Mouse (Mus musculus): ENCODE results near the gene Ppt2.

Gene Ppt2

DNA sequence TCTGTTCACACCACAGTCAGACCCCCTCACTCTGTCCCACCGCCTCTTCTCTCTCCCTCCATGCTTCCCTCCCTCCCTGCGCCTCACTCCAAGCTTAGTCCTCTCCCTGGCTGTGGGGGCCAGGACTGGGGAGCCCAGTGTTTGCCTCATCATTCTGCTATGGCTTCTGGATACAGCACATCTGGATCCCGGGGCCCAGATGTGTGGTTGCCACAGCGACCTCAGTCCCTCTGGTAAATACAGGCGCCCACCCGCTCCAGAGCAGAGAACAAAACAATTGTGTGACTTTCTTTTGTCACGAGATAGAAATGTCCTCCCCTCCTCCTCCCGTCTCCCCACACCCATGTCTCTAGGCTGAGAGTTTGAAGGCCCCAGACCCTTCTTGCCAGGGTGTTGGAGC lies 28.4 kb upstream of the Ppt2 start:
- DNase-seq (ENCODE audit: low read depth, low spot score): no peak

DNA sequence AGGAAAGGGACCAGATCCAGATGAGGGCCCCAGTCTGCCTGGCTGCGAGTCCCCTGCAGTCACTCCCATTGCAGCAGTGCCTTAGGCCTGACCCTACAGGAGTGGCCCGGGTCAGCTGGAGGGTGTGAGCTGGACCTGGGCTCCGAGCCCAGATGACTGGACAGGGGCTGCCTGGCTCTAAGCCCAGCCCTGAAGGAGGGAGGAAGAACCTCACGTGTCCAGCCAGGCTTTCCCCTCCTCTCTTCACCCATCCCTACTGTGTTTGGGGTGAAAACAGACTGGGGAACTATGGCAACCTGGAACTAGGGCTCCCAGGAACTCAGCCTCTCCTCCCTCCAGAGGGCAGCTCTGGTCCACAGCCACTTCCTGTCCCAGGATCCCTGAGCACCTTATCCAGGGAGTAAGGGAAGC lies 27.3 kb upstream of the Ppt2 start:
- DNase-seq (ENCODE audit: low read depth, low spot score): no peak

DNA sequence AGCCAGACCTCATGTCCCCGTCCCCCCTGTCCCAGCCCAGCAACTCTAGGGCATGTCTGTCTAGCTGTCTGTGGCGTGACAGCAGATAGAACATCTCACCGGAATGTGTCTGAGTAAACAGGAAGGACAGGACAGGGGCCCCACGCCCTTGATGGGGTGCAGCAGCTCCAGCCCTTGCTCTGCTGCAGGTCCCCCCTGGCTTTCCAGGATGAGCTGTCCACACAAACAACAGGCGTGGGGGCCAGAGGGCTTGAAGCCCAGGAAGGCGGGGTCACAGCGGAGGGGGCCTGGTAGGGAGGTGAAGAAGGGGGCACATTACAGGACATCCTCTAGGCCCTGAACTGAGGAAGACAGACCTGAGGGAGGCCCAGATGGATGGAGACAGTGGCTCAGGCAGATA lies 26.9 kb upstream of the Ppt2 start:
- DNase-seq (ENCODE audit: low read depth, low spot score): no peak

DNA sequence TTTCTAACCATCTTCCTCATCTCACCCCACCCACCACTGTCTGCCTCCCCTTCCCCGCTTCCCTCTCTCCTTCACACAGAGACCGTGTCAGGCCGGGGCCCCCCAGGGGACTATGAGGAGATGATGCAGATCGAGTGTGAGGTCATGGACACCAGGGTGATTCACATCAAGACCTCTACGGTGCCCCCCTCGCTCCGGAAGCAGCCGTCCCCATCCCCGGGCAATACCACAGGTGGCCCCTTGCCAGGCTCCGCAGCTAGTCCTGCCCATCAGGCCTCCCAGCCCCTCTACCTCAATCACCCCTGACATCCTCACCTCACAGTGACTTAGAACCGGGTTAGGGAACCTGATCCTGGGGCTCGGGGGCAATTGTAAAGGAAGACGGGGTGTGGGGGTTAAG lies 26.1 kb upstream of the Ppt2 start:
- no peak for DNase-seq (ENCODE audit: low read depth, low spot score)

DNA sequence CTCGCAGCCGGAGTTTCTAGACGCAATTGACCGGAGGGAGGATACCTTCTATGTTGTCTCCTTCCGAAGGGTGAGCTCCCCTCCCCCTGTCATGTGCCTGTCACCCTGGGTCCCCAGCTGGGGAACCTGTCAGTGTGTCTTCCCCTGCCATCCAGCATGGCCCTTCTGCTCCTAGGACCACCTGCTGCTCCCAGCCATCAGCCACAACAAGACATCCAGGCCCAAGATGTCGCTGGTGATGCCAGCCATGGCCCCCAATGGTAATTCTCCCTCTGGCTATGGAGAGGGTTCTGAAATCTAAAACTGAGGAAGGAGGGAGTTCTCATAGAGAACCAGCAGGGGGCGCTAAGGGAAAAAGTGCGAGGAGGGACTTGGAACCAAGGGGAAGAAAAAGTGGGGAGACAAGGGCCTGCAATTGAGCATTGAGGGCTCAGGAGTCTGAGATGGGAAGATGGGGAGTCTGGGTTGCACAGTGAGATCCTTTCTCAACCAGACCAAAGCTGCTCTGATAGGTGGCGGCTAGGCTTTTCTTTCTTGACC lies 25.5 kb upstream of the Ppt2 start:
- peak; percentile 45 for DNase-seq (ENCODE audit: low read depth, low spot score)

DNA sequence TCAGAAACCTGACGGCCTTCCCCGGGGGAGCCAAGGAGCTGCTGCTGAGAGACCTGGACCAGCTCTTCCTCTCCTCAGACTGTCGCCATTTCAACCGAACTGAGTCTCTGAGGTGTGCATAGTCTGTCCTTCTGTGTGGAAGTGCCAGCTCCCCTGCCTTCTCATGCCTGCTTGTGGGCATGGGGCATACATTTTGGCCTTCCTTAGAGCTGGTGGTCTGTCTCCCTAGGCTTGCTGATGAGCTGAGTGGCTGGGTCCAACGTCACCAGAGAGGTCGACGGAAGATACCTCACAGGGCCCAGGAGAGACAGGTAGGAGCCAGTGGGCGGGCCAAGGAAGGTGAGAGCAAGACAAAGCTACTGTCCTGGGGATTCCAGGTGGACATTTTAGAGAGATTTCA lies 24.7 kb upstream of the Ppt2 start:
- DNase-seq (ENCODE audit: low read depth, low spot score): no peak

DNA sequence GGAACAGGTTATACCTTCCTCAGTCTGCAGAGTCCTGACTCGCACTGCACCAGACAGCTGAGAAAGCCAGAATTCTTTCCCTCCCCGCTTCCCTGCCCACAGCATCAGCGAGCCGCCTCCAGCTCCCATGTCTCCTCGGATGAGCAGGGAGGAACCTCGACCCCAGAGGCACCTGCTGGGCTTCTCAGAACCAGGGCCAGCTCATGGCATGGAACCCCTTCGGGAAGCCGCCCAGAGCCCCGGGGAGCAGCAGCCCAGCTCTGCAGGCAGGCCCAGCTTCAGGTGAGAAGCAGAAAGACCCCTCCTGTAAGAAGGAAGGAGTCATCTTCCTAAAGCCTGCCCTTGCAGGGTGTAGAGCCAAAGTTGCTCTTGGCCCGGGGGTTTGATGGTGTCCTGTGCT lies 24.2 kb upstream of the Ppt2 start:
- no peak for DNase-seq (ENCODE audit: low read depth, low spot score)

DNA sequence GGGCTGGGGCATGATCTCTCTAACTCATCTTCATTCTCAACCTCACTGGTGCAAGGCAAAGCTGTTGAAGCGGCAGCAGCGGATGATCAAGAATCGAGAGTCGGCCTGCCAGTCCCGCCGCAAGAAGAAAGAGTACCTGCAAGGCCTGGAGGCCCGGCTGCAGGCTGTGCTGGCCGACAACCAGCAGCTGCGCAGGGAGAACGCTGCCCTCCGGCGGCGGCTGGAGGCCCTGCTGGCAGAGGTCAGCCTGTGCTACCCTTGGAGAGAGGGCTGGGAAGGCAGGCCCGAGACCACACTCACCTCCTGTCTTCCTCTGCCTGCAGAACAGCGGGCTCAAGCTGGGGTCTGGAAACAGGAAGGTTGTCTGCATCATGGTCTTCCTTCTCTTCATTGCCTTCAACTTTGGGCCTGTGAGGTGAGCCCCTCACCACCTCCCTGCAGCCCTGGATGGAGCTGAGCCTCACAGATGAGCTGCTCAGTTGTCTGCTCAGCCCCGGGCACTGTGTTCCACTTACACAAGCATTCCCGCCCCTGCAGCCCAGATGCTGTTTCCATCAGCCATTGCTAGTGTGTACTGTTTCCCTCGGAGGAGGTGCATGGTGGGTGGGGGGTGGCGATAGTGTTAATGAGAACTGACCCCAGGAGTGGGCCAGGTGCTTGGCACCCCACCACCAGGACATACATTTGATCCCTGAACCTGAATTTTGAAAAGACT lies 23.4 kb upstream of the Ppt2 start:
- peak; percentile 32 for DNase-seq (ENCODE audit: low read depth, low spot score)

DNA sequence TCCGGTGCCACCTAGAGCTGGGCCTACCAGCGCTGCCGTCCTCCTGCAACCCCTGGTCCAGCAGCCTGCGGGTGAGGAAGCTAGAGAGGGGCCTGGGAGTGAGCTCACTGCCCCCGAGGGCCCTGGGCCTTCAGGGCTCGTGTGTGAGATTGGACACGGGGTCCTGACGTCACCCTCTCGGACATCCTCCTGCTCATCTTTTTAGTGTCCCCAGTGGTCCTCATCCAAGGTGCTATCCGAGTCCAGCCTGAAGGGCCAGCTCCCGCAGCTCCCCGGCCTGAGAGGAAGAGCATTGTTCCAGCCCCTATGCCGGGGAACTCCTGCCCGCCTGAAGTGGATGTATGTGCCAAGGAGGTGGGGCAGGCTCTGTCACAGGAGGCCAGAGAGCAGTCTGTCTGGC lies 22.5 kb upstream of the Ppt2 start:
- DNase-seq (ENCODE audit: low read depth, low spot score): no peak

DNA sequence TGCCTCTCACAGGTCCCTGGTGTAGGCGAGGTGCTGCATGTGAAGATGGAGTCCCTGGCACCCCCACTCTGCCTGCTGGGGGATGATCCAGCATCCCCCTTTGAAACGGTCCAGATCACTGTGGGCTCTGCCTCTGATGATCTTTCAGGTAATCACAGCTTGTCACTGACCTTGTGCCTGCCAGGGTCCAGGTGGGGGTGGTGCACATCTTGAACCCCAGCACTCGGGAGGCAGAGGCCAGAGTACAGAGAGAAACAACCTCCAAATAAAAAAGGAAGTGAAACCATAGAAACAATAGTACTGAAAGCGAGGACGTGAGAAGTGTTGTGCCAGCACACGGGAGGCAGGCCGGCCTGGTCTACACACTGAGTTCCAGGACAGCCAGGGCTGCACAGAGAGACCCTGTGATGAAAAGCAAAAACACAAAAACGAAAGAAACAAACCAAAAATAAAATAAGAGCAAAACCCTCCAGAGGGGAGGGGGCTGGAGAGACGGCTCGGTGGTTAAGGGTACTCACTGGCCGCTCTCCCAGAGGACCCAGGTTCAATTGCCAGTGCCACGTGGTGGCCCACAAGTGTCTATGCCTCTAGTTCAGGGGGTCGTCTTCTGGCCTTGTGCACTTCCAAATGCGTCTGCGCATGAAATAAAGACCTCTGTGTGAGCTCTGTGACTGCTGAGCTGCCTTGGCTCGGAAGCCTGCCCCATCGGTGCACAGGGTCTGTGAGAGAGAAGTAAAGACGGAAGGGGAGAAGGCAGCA lies 21.0 kb upstream of the Ppt2 start:
- no peak for DNase-seq (ENCODE audit: low read depth, low spot score)

DNA sequence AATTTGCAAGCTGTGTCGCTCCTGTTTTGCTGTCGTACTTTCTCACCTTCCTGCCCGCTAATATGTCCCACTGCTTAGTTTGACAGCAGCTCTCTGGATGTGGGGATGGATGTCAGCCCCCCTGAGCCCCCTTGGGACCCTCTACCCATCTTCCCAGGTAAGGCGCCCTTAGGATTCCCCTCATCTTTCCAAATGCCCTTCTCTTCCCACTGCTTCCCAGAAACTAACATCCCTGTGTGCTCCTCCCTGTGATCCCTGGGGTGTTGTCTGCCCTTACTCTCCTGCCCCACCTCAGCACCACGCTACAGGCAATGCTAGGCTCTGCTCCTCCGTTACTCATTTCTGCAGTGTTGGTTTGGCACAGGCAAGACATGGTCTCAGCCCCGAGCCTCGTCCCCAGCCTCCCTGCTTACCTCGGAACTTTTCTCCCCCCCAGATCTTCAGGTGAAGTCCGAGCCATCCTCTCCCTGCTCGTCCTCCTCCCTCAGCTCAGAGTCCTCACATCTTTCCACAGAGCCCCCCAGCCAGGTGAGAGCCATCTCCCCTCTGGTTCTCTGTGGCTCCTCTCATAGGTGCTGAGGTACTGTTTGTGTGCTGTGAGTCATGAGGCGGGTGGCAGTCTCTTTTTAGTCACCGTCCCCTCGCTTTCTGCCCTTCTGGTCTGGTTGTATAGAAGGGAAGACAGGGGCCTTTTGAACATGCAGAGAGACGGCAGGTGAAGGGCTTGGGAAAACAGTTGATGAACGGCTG lies 20.0 kb upstream of the Ppt2 start:
- no peak for DNase-seq (ENCODE audit: low read depth, low spot score)

DNA sequence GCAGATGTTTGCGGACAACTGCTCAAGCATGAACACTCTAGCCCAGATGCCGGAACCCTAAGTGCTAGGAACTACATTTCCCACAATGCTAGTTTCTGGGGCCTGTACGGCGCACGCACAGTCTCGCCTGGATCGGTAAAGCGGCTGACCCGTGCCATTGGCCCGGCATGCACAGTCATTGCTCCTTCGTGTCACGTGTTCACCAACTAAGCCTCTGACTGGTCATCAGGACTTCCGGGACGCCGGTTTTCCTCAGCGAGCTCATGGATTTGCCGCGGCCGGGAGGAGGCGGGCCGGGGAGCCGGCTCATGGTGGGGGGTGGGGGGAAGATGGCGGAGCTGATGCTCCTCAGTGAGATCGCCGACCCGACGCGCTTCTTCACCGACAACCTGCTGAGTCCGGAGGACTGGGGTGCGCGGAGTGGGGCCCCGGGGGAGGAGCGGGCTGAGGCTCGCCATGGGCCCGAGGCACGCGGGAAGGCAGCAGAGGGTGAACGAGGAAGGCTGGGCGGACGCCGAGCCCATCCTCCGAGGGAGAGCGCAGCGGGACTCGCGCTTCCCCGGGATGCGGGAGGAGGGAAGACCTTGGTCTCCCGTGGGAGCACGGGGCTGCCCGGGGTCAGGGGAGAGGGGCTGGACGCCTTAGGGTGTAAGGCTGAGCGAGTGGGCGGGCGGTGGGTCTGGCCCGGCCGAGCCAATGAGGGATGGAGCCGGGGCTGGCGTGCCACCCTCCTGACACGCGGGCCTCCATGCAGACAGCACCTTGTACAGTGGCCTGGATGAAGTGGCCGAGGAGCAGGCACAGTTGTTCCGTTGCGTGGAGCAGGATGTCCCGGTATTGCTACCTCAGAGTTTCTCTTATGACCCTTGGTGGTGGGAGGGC lies 18.8 kb upstream of the Ppt2 start, which contains the start of gene Atf6b:
Gene Atf6b, plus strand, starts transcription at position 241 of the 882 bp plus-strand sequence.
- DNase-seq (ENCODE audit: low read depth, low spot score): peak; percentile 98

DNA sequence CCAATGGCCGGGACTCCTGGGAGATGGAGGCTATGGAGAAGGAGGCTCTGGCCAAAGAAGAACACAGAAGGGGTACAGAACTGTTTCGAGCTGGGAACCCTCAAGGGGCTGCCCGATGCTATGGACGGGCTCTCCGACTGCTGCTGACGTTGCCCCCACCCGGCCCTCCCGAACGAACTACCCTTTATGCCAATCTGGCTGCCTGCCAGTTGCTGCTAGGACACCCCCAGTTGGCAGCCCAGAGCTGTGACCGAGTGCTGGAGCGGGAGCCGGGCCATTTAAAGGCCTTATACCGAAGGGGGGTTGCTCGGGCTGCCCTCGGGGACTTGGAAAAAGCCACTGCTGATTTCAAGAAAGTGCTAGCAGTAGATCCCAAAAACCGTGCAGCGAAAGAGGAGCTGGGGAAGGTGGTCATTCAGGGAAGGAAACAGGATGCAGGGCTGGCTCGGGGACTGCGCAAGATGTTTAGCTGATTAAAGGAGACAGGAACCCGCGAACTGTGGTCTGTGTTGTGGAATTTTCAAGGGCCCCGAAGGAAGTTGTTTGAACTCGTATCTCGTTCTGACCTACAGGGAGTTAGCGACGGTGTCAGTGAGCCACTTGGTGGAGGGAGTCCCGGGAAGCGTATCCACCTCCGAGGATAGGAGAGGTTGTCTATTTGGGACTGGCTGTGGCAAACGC lies 17.7 kb upstream of the Ppt2 start:
- no peak for DNase-seq (ENCODE audit: low read depth, low spot score)

DNA sequence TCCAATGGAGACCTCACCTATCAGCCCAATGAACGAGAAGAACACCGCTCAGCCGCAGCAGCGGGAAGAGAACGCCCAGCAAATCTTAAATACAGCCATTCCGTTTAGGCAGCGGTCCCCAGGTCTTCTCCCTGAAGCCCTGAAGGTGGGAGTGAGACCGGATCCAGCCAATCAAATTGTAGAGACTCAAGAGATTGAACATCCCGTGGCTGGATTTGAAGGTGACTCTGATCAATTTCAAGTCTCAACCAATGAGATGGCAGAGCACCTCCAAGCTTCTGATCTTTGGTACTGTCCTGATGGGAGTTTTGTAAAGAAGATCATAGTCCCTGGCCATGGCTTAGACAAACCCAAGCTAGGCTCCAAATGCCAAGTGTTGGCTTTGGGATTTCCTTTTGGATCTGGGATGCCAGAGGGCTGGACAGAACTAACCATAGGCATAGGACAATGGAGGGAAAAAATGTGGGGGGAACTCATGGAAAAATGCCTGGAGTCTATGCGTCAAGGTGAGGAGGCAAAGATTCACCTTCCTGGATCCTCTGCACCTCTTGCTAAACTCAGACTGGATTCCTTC lies 17.0 kb upstream of the Ppt2 start:
- DNase-seq (ENCODE audit: low read depth, low spot score): no peak

DNA sequence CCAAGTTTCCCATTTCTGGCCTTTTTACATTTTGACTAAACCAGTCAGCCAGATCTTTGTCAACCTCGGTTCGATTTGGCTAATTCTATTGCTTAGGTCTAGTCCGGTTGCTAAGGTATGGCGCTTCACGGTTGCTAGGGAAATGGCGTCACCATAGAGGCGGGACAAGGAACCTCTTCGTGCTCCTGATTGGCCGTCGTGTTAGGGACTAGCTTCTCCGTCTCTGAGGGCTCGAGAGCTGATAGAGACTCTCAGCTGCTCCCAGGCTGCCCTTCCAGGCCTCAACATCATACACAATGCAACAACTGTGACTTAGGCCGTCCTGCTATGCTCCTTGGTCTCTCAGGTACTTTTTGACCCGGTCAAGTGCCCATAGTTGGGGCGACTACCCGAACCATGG lies 16.3 kb upstream of the Ppt2 start, which contains the start of gene Fkbpl:
Gene Fkbpl, plus strand, starts transcription at position 157 of the 400 bp plus-strand sequence.
- DNase-seq (ENCODE audit: low read depth, low spot score): peak; percentile 96

DNA sequence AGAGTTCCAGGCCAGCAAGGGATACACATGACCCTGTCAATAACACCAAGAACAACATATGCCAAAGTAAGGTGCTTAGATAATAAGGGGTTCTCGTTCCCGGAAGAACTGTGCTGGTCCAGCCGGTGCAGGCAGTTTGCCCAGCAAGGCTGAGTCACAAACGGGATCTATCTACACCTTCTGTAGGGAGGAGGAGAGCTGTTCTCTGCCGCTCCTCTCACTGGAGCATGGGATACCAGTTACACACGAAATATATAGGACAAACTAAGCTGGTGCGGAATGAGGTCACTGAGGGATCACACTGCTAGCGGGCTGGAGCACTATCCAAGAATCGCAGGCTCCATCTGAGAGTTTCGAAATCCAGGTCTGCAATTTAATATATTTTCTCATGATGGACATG lies 15.6 kb upstream of the Ppt2 start:
- no peak for DNase-seq (ENCODE audit: low read depth, low spot score)

DNA sequence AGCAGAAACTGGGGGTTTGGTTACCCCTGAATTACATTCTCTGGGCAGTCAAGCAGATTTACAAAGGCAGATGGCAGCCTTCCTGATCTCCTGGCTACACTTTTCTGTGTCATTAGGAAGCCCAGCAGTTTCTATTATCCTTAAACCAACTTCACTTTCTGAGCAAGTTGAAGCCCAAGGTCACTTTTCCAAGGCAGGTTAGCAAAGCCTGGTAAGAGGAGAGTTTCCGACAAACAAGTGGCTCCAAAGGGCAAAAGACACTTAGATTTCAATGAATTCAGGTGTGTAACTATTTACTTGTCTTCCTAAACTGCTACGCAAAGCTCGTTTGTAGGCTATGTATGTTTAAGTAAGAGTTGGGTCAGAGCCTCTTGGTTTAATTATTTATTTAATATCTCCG lies 15.1 kb upstream of the Ppt2 start:
- no peak for DNase-seq (ENCODE audit: low read depth, low spot score)

DNA sequence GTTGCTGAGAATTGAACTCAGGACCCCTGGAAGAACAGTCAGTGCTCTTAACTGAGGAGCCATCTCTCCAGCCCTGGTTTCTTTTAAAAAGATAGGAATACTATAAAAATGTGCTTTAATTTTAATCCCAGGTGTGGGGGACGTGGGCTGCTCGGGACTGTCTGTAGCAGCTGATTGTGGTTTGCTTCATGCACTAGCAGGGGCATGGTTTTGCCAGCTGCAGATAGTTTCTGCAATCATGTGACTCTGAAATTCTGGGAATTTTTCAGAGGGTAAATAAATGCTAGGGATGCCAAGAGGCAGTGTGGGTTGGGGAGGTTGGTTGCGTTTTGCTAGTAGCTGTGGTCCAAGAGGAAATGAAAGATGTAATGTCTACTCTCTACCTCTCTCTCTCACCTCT lies 13.6 kb upstream of the Ppt2 start:
- no peak for DNase-seq (ENCODE audit: low read depth, low spot score)

DNA sequence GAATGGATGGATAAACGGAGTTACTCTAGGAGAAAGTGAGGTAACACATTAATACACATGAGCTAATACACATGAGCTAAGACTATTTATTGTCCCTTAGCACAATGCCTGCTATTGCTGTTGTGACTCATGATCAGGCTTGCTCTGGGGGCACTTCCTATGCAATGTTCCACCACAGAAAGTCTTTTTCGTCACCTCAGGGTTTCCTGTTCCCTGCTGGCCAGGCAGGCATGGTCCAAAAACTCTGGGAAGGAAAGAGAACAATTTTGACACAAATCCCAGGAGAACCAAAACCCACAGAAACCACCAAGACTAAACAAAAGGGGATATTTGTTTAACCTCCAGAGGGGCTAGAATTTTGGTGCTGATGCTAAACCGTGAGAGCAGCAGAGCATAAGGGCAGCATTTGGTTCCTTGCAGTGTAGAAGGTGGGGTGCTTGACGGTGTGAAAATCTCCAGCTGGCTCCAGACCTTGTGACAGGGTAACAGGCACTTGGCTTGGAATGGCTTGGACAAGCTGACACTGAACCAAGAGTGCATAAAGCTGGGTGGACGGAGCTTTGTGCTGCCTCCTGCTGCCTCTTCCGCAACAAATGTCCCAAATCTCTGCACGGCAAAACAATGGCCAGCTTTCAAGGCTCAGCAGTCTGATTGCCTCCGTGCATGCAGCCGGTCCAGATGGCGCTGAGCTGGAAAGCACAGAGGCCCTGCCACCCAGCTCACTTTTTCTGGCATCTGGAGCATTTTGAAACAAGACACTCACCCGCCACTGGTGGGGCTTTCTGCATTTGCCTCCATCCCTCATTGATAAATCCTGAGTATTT lies 12.7 kb upstream of the Ppt2 start:
- no peak for DNase-seq (ENCODE audit: low read depth, low spot score)

All from CD4-positive helper T cell, adult 2 months (primary cell).